In the genomic region with DNA sequence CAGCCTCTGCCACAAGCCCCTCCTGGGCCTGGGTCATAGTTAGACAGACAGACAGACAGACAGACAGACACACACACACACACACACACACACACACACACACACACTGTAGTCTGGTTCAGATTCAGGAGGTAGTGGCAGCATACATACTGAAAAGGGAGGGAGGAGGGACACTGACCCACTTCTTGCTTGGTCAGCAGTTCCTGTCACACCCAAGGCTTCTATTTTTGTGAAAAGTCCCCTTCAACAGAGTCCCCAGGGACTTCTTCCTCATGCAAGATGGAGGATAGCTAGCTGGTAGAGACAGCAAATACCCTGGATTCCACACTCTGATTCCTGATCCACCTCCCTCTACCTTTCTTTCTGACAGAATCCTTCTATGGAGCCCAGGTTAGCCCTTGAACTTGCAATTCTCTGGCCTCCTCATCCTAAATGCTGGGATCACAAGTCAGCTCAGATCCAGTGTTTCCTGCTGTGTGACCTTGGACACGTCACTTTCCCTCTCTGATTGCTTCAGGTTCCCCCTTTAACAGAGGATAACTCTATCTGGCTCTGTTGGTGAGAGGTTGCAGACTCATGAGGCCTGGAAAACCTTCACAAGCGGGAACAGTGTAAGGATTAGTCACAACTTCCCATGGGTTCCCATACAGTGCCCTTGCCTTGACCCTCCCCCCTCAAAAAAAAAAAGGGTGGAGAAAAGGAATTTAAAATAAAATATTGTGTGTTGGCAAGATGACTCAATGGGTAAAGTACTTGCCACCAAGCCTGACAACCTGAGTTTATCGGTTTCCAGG, we compare ENCODE assay signal across 16 mouse cellular contexts. TPM values are rescaled to one million over a fixed set of nuclear protein-coding genes. Genes with fewer than 3 reads are reported as not detected.
DNase-seq lines count a peak whose midpoint lies in the region; ATAC-seq and TF ChIP-seq lines count a peak whose summit lies in the region.
"Had no signal": no experiment of that assay in that cellular context is flagged by ENCODE, and none has a peak within 500 bp of the region (broad histone marks: within the 10 kb centered on the region; RNA-seq: fewer than 3 reads in every experiment).

No protein-coding gene starts in this region.

- 0 out of 2 replicates have a peak, but pooled peaks have one; percentile 2 for ATAC-seq in heart, embryonic 12.5 days (ENCODE audit: insufficient number of reproducible peaks, low FRiP score)
- ATAC-seq in liver, embryonic 13.5 days (ENCODE audit: low read depth), result no peak; the same call in 1 of the 2 replicates
- no peak for ATAC-seq in midbrain, embryonic 15.5 days (replicated peaks)

- H3K36me3 ChIP-seq in heart, embryonic 12.5 days, result no peaks in the 10 kb centered on the region
- no peaks in the 10 kb centered on the region for H3K36me3 ChIP-seq in testis, adult 2 months (ENCODE audit: control insufficient read depth, insufficient read depth, low read length)
- H3K36me3 ChIP-seq in liver, embryonic 13.5 days, result no peaks in the 10 kb centered on the region
- H3K36me3 ChIP-seq in midbrain, embryonic 15.5 days (replicated peaks), result no peaks in the 10 kb centered on the region
- H3K36me3 ChIP-seq: neural tube, embryonic 15.5 days had no signal

- H3K9me3 ChIP-seq in heart, embryonic 12.5 days (replicated peaks), result no peaks in the 10 kb centered on the region
- no peaks in the 10 kb centered on the region for H3K9me3 ChIP-seq in liver, embryonic 13.5 days (replicated peaks)
- H3K9me3 ChIP-seq in midbrain, embryonic 15.5 days, result no peaks in the 10 kb centered on the region
- H3K9me3 ChIP-seq: neural tube, embryonic 15.5 days had no signal

- H3K27me3 ChIP-seq in heart, embryonic 12.5 days (replicated peaks), result no peaks in the 10 kb centered on the region
- no peaks in the 10 kb centered on the region for H3K27me3 ChIP-seq in testis, adult 2 months (ENCODE audit: control insufficient read depth, insufficient read depth, low read length)
- H3K27me3 ChIP-seq in liver, embryonic 13.5 days, result no peaks in the 10 kb centered on the region
- no peaks in the 10 kb centered on the region for H3K27me3 ChIP-seq in midbrain, embryonic 15.5 days (replicated peaks)
- H3K27me3 ChIP-seq: neural tube, embryonic 15.5 days had no signal

- H3K4me3 ChIP-seq in heart, embryonic 12.5 days, result no peak overlapping the region
- no peak overlapping the region for H3K4me3 ChIP-seq in testis, adult 2 months (ENCODE audit: control insufficient read depth, low read depth, low read length)
- H3K4me3 ChIP-seq in liver, embryonic 13.5 days (replicated peaks), result no peak overlapping the region
- H3K4me3 ChIP-seq in midbrain, embryonic 15.5 days, result no peak overlapping the region
- H3K4me3 ChIP-seq: left cerebral cortex, adult 2 months; neural tube, embryonic 15.5 days had no signal

- no peak overlapping the region for H3K4me2 ChIP-seq in heart, embryonic 12.5 days
- H3K4me2 ChIP-seq in liver, embryonic 13.5 days, result peak overlapping the region; percentile 37
- H3K4me2 ChIP-seq in midbrain, embryonic 15.5 days, result no peak overlapping the region
- H3K4me2 ChIP-seq: neural tube, embryonic 15.5 days had no signal

- peaks cover 12% of the 10 kb centered on the region for H3K4me1 ChIP-seq in heart, embryonic 12.5 days (replicated peaks)
- peaks cover 4% of the 10 kb centered on the region; the same call in 1 of the 2 replicates for H3K4me1 ChIP-seq in testis, adult 2 months (ENCODE audit: control insufficient read depth, insufficient read depth, low read length)
- H3K4me1 ChIP-seq in liver, embryonic 13.5 days (replicated peaks), result peaks cover 55% of the 10 kb centered on the region
- H3K4me1 ChIP-seq in midbrain, embryonic 15.5 days, result no peaks in the 10 kb centered on the region
- H3K4me1 ChIP-seq: neural tube, embryonic 15.5 days had no signal

- TF ChIP-seq CTCF in testis, adult 2 months (IDR thresholded peaks at IDR 0.05; ENCODE audit: control insufficient read depth, insufficient read depth, insufficient replicate concordance, low read depth, low read length), result no peak

- H3K9ac ChIP-seq in heart, embryonic 12.5 days, result no peak overlapping the region
- peak overlapping the region; percentile 44; the same call in 1 of the 2 replicates for H3K9ac ChIP-seq in liver, embryonic 13.5 days
- H3K9ac ChIP-seq in midbrain, embryonic 15.5 days, result no peak overlapping the region
- H3K9ac ChIP-seq: neural tube, embryonic 15.5 days had no signal

- DNase-seq in heart, adult 11 months, result no peak
- no peak for DNase-seq in testis, postnatal 10 days (ENCODE audit: low spot score)
- DNase-seq in liver, embryonic 13.5 days, result no peak
- no peak for DNase-seq in yolk sac, embryonic 10.5 days (ENCODE audit: low spot score)
- DNase-seq in layer of hippocampus, postnatal 25 days (ENCODE audit: extremely low spot score in 1 of 2, low spot score in 1 of 2), result no peak
- DNase-seq: cerebellum, adult 9-10 months had no signal

- no peak overlapping the region for H3K27ac ChIP-seq in heart, embryonic 12.5 days (ENCODE audit: poor library complexity, severe bottlenecking)
- peak overlapping the region; percentile 12; the same call in 1 of the 2 replicates for H3K27ac ChIP-seq in testis, adult 2 months (ENCODE audit: control insufficient read depth, insufficient read depth, low read depth, low read length)
- no peak overlapping the region for H3K27ac ChIP-seq in liver, embryonic 13.5 days
- H3K27ac ChIP-seq in midbrain, embryonic 15.5 days, result no peak overlapping the region
- H3K27ac ChIP-seq: neural tube, embryonic 15.5 days had no signal

- no peak for TF ChIP-seq POLR2A in testis, adult 2 months (IDR thresholded peaks at IDR 0.05; ENCODE audit: control insufficient read depth, low read depth, low read length)

- 70% methylated on average over 3 of the region's 3 CpGs for WGBS in heart, embryonic 12.5 days
- WGBS in liver, embryonic 13.5 days (ENCODE audit: insufficient replicate concordance), result 74% methylated on average over 3 of the region's 3 CpGs
- WGBS in midbrain, embryonic 15.5 days, result 76% methylated on average over 3 of the region's 3 CpGs

RNA-seq across cellular contexts. Expression of a gene that starts 4.7 kb away (rescaled TPM):
- 3.1 and 3.6 TPM in 2 replicates for polyA plus RNA-seq in heart, embryonic 12.5 days (2016; fragmentation: Nextera tagmentation; extraction: Ambion mirVana)
- polyA plus RNA-seq in testis, adult 2 months (2012; rRNA removed), result 1.4 and 2.6 TPM in 2 replicates
- polyA plus RNA-seq in liver, embryonic 13.5 days (2015; fragmentation: Nextera tagmentation; extraction: Ambion mirVana), result 1.7 and 2.0 TPM in 2 replicates
- 11.5 and 13.0 TPM in 2 replicates for polyA plus RNA-seq in midbrain, embryonic 15.5 days (2015; fragmentation: Nextera tagmentation; extraction: Ambion mirVana)
- total RNA-seq in layer of hippocampus, postnatal 25 days (2021), result 1 to 10 TPM; 5.8 to 8.6 TPM

RNA-seq across cellular contexts. Expression of a gene that starts 23.1 kb away (rescaled TPM):
- 26.9 and 27.2 TPM in 2 replicates for polyA plus RNA-seq in heart, embryonic 12.5 days (2016; fragmentation: Nextera tagmentation; extraction: Ambion mirVana)
- 405 and 485 TPM in 2 replicates for polyA plus RNA-seq in testis, adult 2 months (2012; rRNA removed)
- polyA plus RNA-seq in liver, embryonic 13.5 days (2015; fragmentation: Nextera tagmentation; extraction: Ambion mirVana), result 34.7 and 36.8 TPM in 2 replicates
- 62.3 and 72.4 TPM in 2 replicates for polyA plus RNA-seq in midbrain, embryonic 15.5 days (2015; fragmentation: Nextera tagmentation; extraction: Ambion mirVana)
- total RNA-seq in layer of hippocampus, postnatal 25 days (2021), result 10 to 100 TPM; 30.5 to 35.1 TPM

RNA-seq across cellular contexts. Expression of a gene that starts 31.3 kb away (rescaled TPM):
- not detected in 2 replicates for polyA plus RNA-seq in heart, embryonic 12.5 days (2016; fragmentation: Nextera tagmentation; extraction: Ambion mirVana)
- polyA plus RNA-seq in testis, adult 2 months (2012; rRNA removed), result not detected in 2 replicates
- not detected in 2 replicates for polyA plus RNA-seq in liver, embryonic 13.5 days (2015; fragmentation: Nextera tagmentation; extraction: Ambion mirVana)
- polyA plus RNA-seq in midbrain, embryonic 15.5 days (2015; fragmentation: Nextera tagmentation; extraction: Ambion mirVana), result not detected in 2 replicates
- total RNA-seq in layer of hippocampus, postnatal 25 days (2021), result not detected
- total RNA-seq: adrenal gland, postnatal 14 days; heart, postnatal 10 days; left cerebral cortex, adult 2 months; megakaryocyte-erythroid progenitor cell, adult 5-6 weeks had no signal
- polyA plus RNA-seq: embryonic facial prominence, embryonic 14.5 days; neural tube, embryonic 15.5 days; stomach, embryonic 14.5 days had no signal

RNA-seq across cellular contexts. Expression of a gene that starts 40.4 kb away (rescaled TPM):
- 20.0 and 24.5 TPM in 2 replicates for polyA plus RNA-seq in heart, embryonic 12.5 days (2016; fragmentation: Nextera tagmentation; extraction: Ambion mirVana)
- 34.9 and 42.7 TPM in 2 replicates for polyA plus RNA-seq in testis, adult 2 months (2012; rRNA removed)
- 11.5 and 12.4 TPM in 2 replicates for polyA plus RNA-seq in liver, embryonic 13.5 days (2015; fragmentation: Nextera tagmentation; extraction: Ambion mirVana)
- polyA plus RNA-seq in midbrain, embryonic 15.5 days (2015; fragmentation: Nextera tagmentation; extraction: Ambion mirVana), result 34.1 and 35.6 TPM in 2 replicates
- total RNA-seq in layer of hippocampus, postnatal 25 days (2021), result 10 to 100 TPM; 30.3 to 37.4 TPM

RNA-seq across cellular contexts. Expression of a gene that starts 41.3 kb away (rescaled TPM):
- polyA plus RNA-seq in heart, embryonic 12.5 days (2016; fragmentation: Nextera tagmentation; extraction: Ambion mirVana), result 0.27 and 0.40 TPM in 2 replicates
- 0.16 and 1.3 TPM in 2 replicates for polyA plus RNA-seq in testis, adult 2 months (2012; rRNA removed)
- polyA plus RNA-seq in liver, embryonic 13.5 days (2015; fragmentation: Nextera tagmentation; extraction: Ambion mirVana), result 0.61 and 0.71 TPM in 2 replicates
- polyA plus RNA-seq in midbrain, embryonic 15.5 days (2015; fragmentation: Nextera tagmentation; extraction: Ambion mirVana), result 0.32 and 0.38 TPM in 2 replicates
- total RNA-seq in layer of hippocampus, postnatal 25 days (2021), result 1 to 10 TPM in 1 of 2 experiments, under 1 TPM in 1; 0.28 to 1.1 TPM
